Mouse (Mus musculus): ENCODE data around the gene Eloa.

GRCm38 (mm10) chr4:135981524-135982063 lies 40.0 kb downstream of the Eloa start:
- TF ChIP-seq POLR2A (IDR thresholded peaks at IDR 0.05; ENCODE audit: control insufficient read depth, low read depth, low read length) (no peak), CTCF (IDR thresholded peaks at IDR 0.05; ENCODE audit: control insufficient read depth, insufficient read depth, insufficient replicate concordance, low read depth, low read length) (no peak)
